ENCODE assay signal across 38 mouse cellular contexts in genomic region chr14:21809418-21809817, GRCm38 (mm10). TPM values are rescaled to one million over a fixed set of nuclear protein-coding genes. Genes with fewer than 3 reads are reported as not detected.
"Had no signal": no experiment of that assay in that cellular context is flagged by ENCODE, and none has a peak within 500 bp of the region (broad histone marks: within the 10 kb centered on the region; RNA-seq: fewer than 3 reads in every experiment).

No protein-coding gene starts in this region.

- H3K36me3 ChIP-seq: limb, embryonic 10.5 days; limb, embryonic 12.5 days; limb, embryonic 13.5 days; limb, embryonic 15.5 days; liver, embryonic 12.5 days; liver, embryonic 13.5 days; liver, embryonic 15.5 days; lung, embryonic 15.5 days; midbrain, embryonic 10.5 days; midbrain, embryonic 12.5 days; midbrain, embryonic 13.5 days; midbrain, embryonic 15.5 days; neural tube, embryonic 12.5 days had no signal

- DNase-seq: left cerebral cortex, postnatal 4 days; liver; liver, embryonic 13.5 days; liver, postnatal 0 days; lung, adult 18-20 months; lung, adult 2 months; lung, embryonic 14.5 days; lung, postnatal 10 days; lung, postnatal 14 days; lung, postnatal 36 days; lung, postnatal 4 days; midbrain, embryonic 14.5 days had no signal

- H3K4me3 ChIP-seq: limb, embryonic 10.5 days; limb, embryonic 12.5 days; limb, embryonic 13.5 days; limb, embryonic 15.5 days; liver, embryonic 12.5 days; liver, embryonic 13.5 days; liver, embryonic 15.5 days; lung, embryonic 15.5 days; megakaryocyte, embryonic 14.5 days; midbrain, embryonic 10.5 days; midbrain, embryonic 12.5 days; midbrain, embryonic 13.5 days; midbrain, embryonic 15.5 days; neural tube, embryonic 12.5 days had no signal

- H3K27me3 ChIP-seq: limb, embryonic 12.5 days; limb, embryonic 13.5 days; limb, embryonic 15.5 days; liver, embryonic 12.5 days; liver, embryonic 13.5 days; liver, embryonic 15.5 days; lung, embryonic 15.5 days; megakaryocyte, embryonic 14.5 days; midbrain, embryonic 12.5 days; midbrain, embryonic 13.5 days; midbrain, embryonic 15.5 days; neural tube, embryonic 12.5 days had no signal

- H3K27ac ChIP-seq: limb, embryonic 10.5 days; limb, embryonic 12.5 days; limb, embryonic 13.5 days; limb, embryonic 15.5 days; liver, embryonic 12.5 days; liver, embryonic 13.5 days; liver, embryonic 14.5 days; liver, embryonic 15.5 days; lung, embryonic 15.5 days; macrophage; midbrain, embryonic 10.5 days; midbrain, embryonic 12.5 days; midbrain, embryonic 13.5 days; midbrain, embryonic 15.5 days; neural tube, embryonic 12.5 days had no signal

- H3K4me1 ChIP-seq: limb, embryonic 10.5 days; limb, embryonic 12.5 days; limb, embryonic 13.5 days; limb, embryonic 15.5 days; midbrain, embryonic 10.5 days; midbrain, embryonic 12.5 days; midbrain, embryonic 13.5 days; midbrain, embryonic 15.5 days; neural tube, embryonic 12.5 days had no signal

- H3K4me2 ChIP-seq: limb, embryonic 12.5 days; limb, embryonic 13.5 days; limb, embryonic 15.5 days; liver, embryonic 11.5 days; liver, embryonic 12.5 days; liver, embryonic 13.5 days; liver, embryonic 15.5 days; lung, embryonic 14.5 days; lung, embryonic 15.5 days; midbrain, embryonic 11.5 days; midbrain, embryonic 12.5 days; midbrain, embryonic 13.5 days; midbrain, embryonic 15.5 days; neural tube, embryonic 12.5 days had no signal

RNA-seq across cellular contexts. Expression of gene Dusp13, which starts 58.4 kb away (rescaled TPM):
- total RNA-seq: left cerebral cortex, postnatal 36 days; left cerebral cortex, postnatal 4 days; liver, adult 2 months; megakaryocyte progenitor cell, adult 5-6 weeks; megakaryocyte, adult 5-6 weeks; megakaryocyte-erythroid progenitor cell, adult 5-6 weeks; midbrain, postnatal 0 days; monocyte, adult 5-6 weeks had no signal
- polyA plus RNA-seq: limb, embryonic 10.5 days; limb, embryonic 12.5 days; liver, embryonic 11.5 days; liver, embryonic 12.5 days; liver, embryonic 13.5 days; liver, postnatal 0 days; lung, embryonic 14.5 days; lung, embryonic 15.5 days; midbrain, embryonic 10.5 days; midbrain, embryonic 11.5 days; midbrain, embryonic 12.5 days; midbrain, embryonic 13.5 days; midbrain, embryonic 14.5 days; midbrain, embryonic 15.5 days; midbrain, embryonic 16.5 days; midbrain, postnatal 0 days; neural tube, embryonic 11.5 days had no signal
